Mouse (Mus musculus) limb, embryonic 15.5 days (tissue): Measurements from ENCODE around the gene Akap7. TPM values are rescaled to one million over a fixed set of nuclear protein-coding genes. Genes with fewer than 3 reads are reported as not detected.

ENCODE experiments used
- ATAC-seq: fragments of 200-750 bp; cut with Nextera tagmentation; 2 replicates; pipeline ENCODE4 v1.8.0; 2017; ENCODE audit warnings: low read depth, moderate TSS enrichment; ENCODE audit not compliant: insufficient number of reproducible peaks, low FRiP score, low TSS enrichment
- H3K27ac ChIP-seq: fragments of 300-500 bp; sonication (generic); 2 replicates; pipeline ENCODE4 v1.5.1; 2015; ENCODE audit warnings: moderate library complexity, mild to moderate bottlenecking, inconsistent platforms
- H3K27me3 ChIP-seq: fragments of 300-500 bp; sonication (generic); 2 replicates; pipeline ENCODE4 v1.6.1; 2015; ENCODE audit warnings: inconsistent platforms
- H3K36me3 ChIP-seq: fragments of 300-500 bp; sonication (generic); 2 replicates; pipeline ENCODE4 v1.6.1; 2015; ENCODE audit warnings: inconsistent platforms
- H3K4me1 ChIP-seq: fragments of 300-500 bp; sonication (generic); 2 replicates; pipeline ENCODE4 v1.6.1; 2015; ENCODE audit warnings: inconsistent platforms
- H3K4me2 ChIP-seq: fragments of 300-500 bp; sonication (generic); 2 replicates; pipeline ENCODE4 v1.6.1; 2015; ENCODE audit warnings: mild to moderate bottlenecking, inconsistent platforms
- H3K4me3 ChIP-seq: fragments of 300-500 bp; sonication (generic); 2 replicates; pipeline ENCODE4 v1.5.1; 2015; ENCODE audit warnings: mild to moderate bottlenecking, inconsistent platforms
- H3K9ac ChIP-seq: fragments of 300-500 bp; sonication (generic); 2 replicates; pipeline ENCODE4 v1.6.1; 2015; ENCODE audit warnings: inconsistent platforms
- H3K9me3 ChIP-seq: fragments of 300-500 bp; sonication (generic); 2 replicates; pipeline ENCODE4 v1.6.1; 2016; ENCODE audit warnings: inconsistent platforms
- WGBS: fragments of 180-500 bp; shearing (Covaris S2); methylation state at CpG from one replicate; pipeline ENCODE4 v1.1.7; 2015; 5-methylcytosine and 5-hydroxymethylcytosine counted together
- polyA plus RNA-seq: library from polyadenylated mRNA; unstranded; fragments of >200 nt; fragmentation: Nextera tagmentation; extraction: Ambion mirVana; gene quantifications from 2 replicates; pipeline ENCODE4 v1.2.1, GENCODE M21; 2015

Akap7 gene
- polyA plus RNA-seq, 1 experiment from 2014 or later: 14.0 TPM

DNA sequence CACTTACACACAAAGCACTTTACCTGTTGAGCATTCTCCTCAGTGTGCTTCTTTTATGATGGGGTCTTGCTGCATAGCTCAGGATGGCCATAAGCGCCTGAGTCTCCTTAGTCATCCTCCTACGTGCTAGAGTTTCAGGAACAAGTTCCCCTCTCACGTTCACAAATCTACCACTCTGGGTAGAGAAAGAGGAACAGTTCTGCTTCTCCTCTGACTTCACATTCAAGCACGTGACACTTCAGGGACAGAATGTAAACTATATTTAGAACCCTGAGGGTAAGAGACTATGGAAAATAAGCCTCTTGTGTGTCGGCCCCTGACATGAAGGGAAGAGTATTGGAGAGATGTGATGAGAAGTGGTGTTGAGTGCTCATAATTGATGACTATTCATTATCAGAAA lies 10.7 kb upstream of the Akap7 start:
- Histone ChIP-seq H3K9me3 (no peaks in the 10 kb centered on the region), H3K27me3 (no peaks in the 10 kb centered on the region), H3K9ac (no peak overlapping the region), H3K27ac (no peak overlapping the region), H3K4me2 (no peak overlapping the region), H3K4me1 (0 out of 2 replicates have a peak, but pooled peaks cover 4% of the 10 kb centered on the region), H3K4me3 (no peak overlapping the region), H3K36me3 (no peaks in the 10 kb centered on the region)
- 67% methylated on average over 5 of the region's 5 CpGs for WGBS
- ATAC-seq: no peak

DNA sequence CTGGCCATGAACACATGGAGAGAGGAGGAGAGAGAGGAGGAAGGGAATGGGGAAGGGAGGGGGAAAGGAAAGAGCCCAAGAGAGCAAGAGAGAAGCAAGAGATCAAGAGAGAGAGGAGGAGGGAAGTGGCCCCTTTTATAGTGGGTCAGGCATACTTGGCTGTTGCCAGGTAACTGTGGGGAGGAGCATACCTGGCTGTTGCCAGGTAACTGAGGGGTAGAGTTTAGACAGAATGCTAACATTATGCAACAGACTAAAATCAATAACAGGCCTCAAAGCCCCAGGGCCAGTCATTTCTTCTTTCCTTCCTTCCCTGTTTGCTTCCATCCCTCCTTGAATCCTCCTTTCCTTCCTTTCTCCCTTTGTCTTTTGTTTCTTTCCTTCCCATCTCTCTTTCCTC lies 10.0 kb upstream of the Akap7 start:
- ATAC-seq: no peak
- Histone ChIP-seq H3K4me2 (no peak overlapping the region), H3K9me3 (no peaks in the 10 kb centered on the region)

DNA sequence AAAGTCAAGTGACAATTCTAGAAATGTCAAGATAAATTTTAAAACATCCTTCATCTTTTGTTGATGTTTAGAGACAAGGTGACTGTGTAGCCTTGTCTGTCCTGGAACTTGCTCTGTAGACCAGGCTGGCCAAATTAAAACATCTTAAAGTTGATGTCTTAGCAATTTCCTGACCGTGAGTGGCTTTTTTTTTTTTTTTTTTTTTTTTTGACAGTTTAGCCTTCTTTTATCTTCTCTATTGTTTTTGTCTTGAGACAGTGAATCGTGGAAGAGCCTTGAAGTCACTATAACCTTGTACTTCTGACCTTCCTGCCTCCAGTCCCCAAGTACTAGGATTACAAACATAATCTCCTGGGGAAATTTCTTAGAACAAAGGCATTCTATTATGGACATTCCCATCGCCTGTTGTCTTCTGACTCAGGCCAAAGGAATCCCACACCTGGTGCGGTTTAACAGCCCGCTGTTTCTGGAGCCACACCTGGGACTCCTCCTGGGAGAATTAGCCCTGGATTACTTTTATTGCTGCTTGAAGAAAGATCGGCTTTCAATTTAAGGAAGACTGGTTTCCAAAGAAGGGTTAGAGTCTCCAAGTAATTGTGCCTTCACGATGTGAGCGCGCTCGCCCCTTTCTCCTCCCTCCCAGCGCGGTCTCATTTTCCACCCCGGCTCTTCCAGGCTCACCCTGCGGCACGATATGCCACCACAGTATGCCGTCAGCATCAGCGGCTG lies 6.3 kb upstream of the Akap7 start:
- H3K4me2 ChIP-seq: peak overlapping the region; percentile 20; the same call in 1 of the 2 replicates
- H3K9ac ChIP-seq: no peak overlapping the region
- no peaks in the 10 kb centered on the region for H3K9me3 ChIP-seq
- H3K27me3 ChIP-seq: no peaks in the 10 kb centered on the region
- H3K4me1 ChIP-seq: 0 out of 2 replicates have a peak, but pooled peaks cover 4% of the 10 kb centered on the region
- WGBS: 6% methylated on average over 17 of the region's 17 CpGs
- no peak overlapping the region for H3K4me3 ChIP-seq
- no peaks in the 10 kb centered on the region for H3K36me3 ChIP-seq
- no peak for ATAC-seq
- no peak overlapping the region for H3K27ac ChIP-seq

More for the DNA sequence above, 10.0 kb upstream of the Akap7 start:
- Histone ChIP-seq H3K4me1 (0 out of 2 replicates have a peak, but pooled peaks cover 4% of the 10 kb centered on the region), H3K27ac (no peak overlapping the region), H3K27me3 (no peaks in the 10 kb centered on the region), H3K4me3 (no peak overlapping the region), H3K9ac (no peak overlapping the region), H3K36me3 (no peaks in the 10 kb centered on the region)

DNA sequence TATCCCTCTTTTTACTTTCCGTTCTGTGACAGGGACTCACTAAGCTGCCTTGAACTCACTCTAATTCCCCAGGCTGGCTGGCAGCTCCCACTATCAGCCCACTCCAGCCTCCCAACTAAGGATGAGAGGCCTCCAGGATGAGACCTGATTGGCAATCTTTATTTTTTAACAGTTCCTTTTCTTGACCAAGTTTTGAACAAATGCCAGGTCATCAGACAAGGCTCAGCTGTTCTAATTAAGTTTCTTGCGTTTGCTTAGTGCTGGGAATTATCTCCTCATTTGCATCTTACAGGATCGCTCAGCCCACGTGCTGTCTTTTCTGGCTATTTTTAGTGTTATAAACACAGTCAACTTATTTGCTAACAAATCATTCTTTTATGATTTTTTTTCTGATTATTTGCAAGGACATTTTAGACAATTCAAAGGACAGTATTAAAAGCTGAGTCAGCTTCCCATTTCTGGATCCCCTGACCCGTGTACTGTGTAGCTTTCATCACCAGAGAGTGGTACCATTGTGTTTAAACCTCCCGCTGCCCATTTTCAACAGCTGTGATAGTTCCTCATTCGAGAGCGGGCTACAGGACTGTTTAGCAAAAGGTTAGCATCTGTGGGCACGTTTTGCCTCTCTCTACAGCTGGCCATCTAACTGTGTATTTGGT lies 4.0 kb upstream of the Akap7 start:
- Histone ChIP-seq H3K9ac (no peak overlapping the region), H3K4me2 (no peak overlapping the region), H3K36me3 (no peaks in the 10 kb centered on the region), H3K27ac (no peak overlapping the region), H3K4me1 (0 out of 2 replicates have a peak, but pooled peaks cover 4% of the 10 kb centered on the region), H3K27me3 (no peaks in the 10 kb centered on the region), H3K4me3 (no peak overlapping the region), H3K9me3 (no peaks in the 10 kb centered on the region)
- ATAC-seq: no peak
- WGBS: 66% methylated on average over 9 of the region's 9 CpGs

DNA sequence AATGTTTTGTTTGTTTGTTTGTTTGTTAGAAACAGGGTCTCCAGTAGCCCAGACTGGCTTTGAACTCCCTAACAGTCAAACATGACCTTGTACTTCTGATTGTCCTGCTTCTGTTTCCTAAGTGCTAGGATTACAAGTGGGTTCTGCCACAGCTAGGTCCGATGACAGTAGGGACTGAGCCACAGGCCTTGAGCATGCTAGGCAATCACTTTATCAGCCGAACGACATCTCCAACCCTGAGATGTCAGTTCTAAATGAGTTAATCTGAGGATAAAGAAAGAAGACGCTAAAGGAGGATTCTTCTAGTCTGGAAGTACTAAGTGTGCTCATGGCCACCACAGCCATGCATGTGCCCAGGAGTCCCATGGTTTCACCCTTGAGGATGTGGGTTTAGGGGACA lies 3.1 kb upstream of the Akap7 start:
- Histone ChIP-seq H3K27me3 (no peaks in the 10 kb centered on the region), H3K4me2 (no peak overlapping the region), H3K36me3 (no peaks in the 10 kb centered on the region), H3K4me3 (no peak overlapping the region), H3K27ac (no peak overlapping the region), H3K9ac (no peak overlapping the region), H3K9me3 (no peaks in the 10 kb centered on the region), H3K4me1 (0 out of 2 replicates have a peak, but pooled peaks cover 4% of the 10 kb centered on the region)
- no peak for ATAC-seq
- 81% methylated on average over 4 of the region's 4 CpGs for WGBS

DNA sequence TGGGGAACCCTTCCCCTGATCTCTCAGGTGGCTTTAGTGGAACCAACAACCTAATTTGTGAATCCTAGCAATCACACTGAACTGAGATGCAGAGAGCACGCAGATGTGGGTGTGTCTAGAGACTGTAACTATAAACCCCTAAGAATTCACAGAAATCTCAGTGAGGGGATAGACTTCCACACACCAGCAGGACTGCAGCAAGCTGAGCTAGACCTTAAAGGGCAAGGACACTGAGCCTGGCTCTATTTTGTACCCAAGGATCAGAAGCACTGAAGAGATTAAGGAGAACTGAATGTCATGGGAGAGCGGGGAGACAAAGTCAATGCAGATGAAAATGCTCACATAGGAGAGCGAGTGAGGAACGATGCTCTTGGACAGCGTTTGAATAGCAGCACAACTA lies 2.3 kb upstream of the Akap7 start:
- no peak for ATAC-seq
- H3K9me3 ChIP-seq: no peaks in the 10 kb centered on the region
- 74% methylated on average over 5 of the region's 5 CpGs for WGBS

DNA sequence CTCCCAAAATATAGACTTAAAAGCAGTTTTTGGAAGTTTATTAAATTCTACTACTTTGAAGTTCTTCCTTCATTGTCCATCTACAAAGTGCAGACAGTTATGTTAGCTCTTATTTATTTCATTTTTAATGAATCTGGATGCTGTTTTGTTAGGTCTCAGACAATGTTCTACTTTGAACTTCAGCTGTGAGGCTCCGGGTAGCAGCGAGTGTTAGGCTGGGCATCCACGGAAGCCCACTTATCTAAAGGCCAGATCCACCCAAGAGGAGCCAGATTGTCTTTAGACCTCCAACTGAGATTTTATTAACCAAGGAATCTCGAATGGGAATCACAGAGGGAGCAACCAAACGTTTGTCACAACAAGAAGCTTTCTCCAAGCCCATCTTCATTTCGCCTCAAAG lies 2.5 kb downstream of the Akap7 start:
- no peaks in the 10 kb centered on the region for H3K9me3 ChIP-seq
- no peaks in the 10 kb centered on the region for H3K27me3 ChIP-seq
- no peak for ATAC-seq
- H3K36me3 ChIP-seq: no peaks in the 10 kb centered on the region
- no peaks in the 10 kb centered on the region for H3K4me1 ChIP-seq
- H3K4me3 ChIP-seq: no peak overlapping the region
- WGBS: 64% methylated on average over 6 of the region's 6 CpGs
- H3K9ac ChIP-seq: no peak overlapping the region
- H3K4me2 ChIP-seq: no peak overlapping the region
- H3K27ac ChIP-seq: no peak overlapping the region

More for the DNA sequence above, 2.3 kb upstream of the Akap7 start:
- H3K9ac ChIP-seq: no peak overlapping the region
- no peak overlapping the region for H3K4me2 ChIP-seq
- H3K27me3 ChIP-seq: no peaks in the 10 kb centered on the region
- H3K4me1 ChIP-seq: 0 out of 2 replicates have a peak, but pooled peaks cover 4% of the 10 kb centered on the region
- H3K27ac ChIP-seq: no peak overlapping the region
- no peak overlapping the region for H3K4me3 ChIP-seq
- H3K36me3 ChIP-seq: no peaks in the 10 kb centered on the region

DNA sequence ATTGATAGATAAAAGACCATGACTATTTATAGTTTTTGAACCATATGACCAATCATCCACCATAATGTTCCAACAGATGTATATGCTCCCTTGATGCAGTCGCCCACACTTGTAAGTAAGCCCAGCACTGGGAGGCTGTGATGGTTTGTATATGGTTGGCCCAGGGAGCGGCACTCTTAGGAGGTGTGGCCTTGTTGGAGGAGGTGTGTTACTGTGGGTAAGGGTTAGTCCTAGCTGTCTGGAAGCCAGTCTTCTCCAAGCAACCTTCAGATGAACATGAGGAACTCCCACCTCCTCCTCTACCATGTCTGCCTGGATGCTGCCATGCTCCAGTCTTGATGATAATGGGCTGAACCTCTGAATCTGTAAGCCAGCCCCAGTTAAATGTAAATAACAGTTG lies 3.1 kb downstream of the Akap7 start:
- WGBS: 84% methylated on average over 2 of the region's 2 CpGs
- no peak for ATAC-seq
- H3K9me3 ChIP-seq: no peaks in the 10 kb centered on the region

DNA sequence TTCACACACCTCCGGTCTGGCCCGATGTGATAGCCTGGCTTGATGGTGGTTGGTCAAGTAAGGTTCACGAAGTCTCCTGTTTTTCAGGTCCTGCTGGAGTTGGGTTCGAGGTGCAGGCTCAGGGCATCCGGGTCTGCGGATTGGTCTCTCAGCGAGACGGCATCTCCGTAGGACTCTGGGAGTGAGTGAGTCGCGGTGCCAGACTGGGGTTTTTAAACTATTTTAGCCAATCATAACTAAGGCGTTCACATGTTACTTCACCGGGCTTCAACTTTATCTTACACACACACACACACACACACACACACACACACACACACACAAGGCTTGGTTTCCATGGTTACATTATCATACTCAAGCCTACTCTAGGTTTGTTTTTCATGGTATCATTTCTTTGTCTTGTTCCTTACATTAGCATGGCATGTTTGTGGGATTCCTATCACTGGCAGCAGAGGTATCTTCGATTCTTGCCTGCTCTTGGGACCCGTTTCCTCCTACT lies 8.6 kb downstream of the Akap7 start:
- Histone ChIP-seq H3K4me3 (no peak overlapping the region), H3K4me1 (peaks cover 18% of the 10 kb centered on the region), H3K4me2 (no peak overlapping the region), H3K27ac (no peak overlapping the region), H3K9ac (no peak overlapping the region), H3K36me3 (no peaks in the 10 kb centered on the region), H3K27me3 (no peaks in the 10 kb centered on the region), H3K9me3 (no peaks in the 10 kb centered on the region)
- ATAC-seq: no peak
- WGBS: 96% methylated on average over 15 of the region's 15 CpGs

More for the DNA sequence above, 3.1 kb downstream of the Akap7 start:
- no peak overlapping the region for H3K9ac ChIP-seq
- H3K4me1 ChIP-seq: no peaks in the 10 kb centered on the region
- H3K4me2 ChIP-seq: no peak overlapping the region
- no peak overlapping the region for H3K27ac ChIP-seq
- no peaks in the 10 kb centered on the region for H3K36me3 ChIP-seq
- H3K4me3 ChIP-seq: no peak overlapping the region
- no peaks in the 10 kb centered on the region for H3K27me3 ChIP-seq

DNA sequence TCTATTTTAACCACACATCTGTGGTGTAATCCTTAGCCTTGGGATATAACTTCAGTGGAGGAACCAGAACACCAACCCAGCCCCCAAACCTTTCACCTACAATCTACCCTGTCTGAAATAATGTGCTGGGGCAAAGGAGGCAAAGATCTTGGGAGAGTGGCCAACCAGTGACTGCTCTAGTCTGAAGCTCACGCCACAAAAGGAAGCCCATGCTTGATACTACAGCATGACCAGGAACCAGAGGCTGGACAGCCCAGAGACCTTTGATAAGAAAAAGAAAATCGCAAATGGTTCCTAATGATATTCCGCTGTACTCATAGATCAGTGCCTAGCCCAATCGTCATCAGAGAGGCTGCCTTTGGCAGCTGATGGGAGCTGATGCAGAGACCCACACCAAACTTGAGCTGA lies 9.4 kb downstream of the Akap7 start:
- no peak overlapping the region for H3K4me3 ChIP-seq
- H3K4me2 ChIP-seq: peak overlapping the region; percentile 56
- WGBS: 80% methylated on average over 4 of the region's 4 CpGs
- H3K9me3 ChIP-seq: no peaks in the 10 kb centered on the region
- H3K9ac ChIP-seq: no peak overlapping the region
- 0 out of 2 replicates have a peak overlapping the region, but pooled peaks have one; percentile 96 for H3K27ac ChIP-seq
- peaks cover 18% of the 10 kb centered on the region for H3K4me1 ChIP-seq
- ATAC-seq: no peak
- no peaks in the 10 kb centered on the region for H3K36me3 ChIP-seq
- H3K27me3 ChIP-seq: no peaks in the 10 kb centered on the region

DNA sequence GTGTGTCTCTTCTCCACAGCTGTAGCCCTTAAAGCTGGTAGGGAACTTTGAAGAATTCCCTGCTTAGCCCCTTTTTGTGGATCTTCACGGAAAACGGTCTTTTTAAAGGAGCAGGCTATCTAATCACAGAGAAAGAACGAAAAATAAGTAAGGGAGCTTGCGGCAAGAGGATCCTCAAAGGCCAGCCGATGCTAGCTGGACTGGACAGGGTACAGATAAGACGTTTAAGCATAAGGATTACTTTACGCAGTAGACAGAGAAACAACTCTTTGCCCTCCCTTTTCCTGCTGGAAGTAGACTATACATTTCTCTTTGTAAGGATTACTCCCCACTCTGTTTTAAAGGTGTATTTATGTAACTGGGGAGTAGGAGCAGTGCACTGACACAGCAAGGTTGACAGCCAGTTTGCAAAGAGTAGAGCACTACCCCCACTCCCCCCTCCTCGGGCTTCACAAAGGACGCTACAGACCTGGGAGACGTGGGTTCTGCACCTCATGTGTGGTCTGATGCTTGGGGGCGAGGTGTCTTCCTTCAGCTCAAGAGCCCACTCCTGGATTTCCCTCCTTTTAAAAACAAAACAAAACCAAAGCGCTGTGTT lies 9.9 kb downstream of the Akap7 start:
- Histone ChIP-seq H3K4me2 (peak overlapping the region; percentile 56), H3K4me3 (peak overlapping the region; percentile 71), H3K9ac (no peak overlapping the region; the same call in 1 of the 2 replicates), H3K27me3 (no peaks in the 10 kb centered on the region), H3K36me3 (no peaks in the 10 kb centered on the region), H3K9me3 (no peaks in the 10 kb centered on the region), H3K4me1 (peaks cover 18% of the 10 kb centered on the region), H3K27ac (peak overlapping the region; percentile 96)
- no peak for ATAC-seq
- 18% methylated on average over 12 of the region's 12 CpGs for WGBS
